Mouse (Mus musculus): ENCODE measurements around the gene Zbtb20.

DNA sequence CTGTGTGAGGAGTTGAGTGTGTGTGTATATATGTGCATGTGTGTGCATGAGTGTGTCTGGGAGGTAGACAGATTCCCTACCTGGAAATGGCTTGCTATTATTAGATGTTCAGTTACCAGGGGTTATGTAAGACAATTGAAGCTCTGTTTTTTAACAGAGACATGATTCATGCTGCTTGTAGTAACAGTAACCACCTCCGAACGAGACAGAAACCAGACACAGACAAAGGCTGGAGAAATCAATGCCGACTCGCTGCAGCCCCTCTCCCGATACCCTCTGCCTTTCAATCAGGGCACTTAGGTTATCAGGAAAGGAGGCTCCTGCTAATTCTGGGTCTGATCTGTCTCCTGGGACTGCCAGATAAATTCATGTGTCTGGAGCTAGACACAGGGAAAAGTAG, 681.7 kb downstream of the Zbtb20 start:
- no peak for TF ChIP-seq GATA1 (IDR thresholded peaks at IDR 0.05; ENCODE audit: low read length)
- TF ChIP-seq TAL1 (IDR thresholded peaks at IDR 0.05; ENCODE audit: low read length) = no peak

All from erythroblast, embryonic 14.5 days (primary cell).